Mouse (Mus musculus): ENCODE measurements at regions not wholly inside any gene's neighbourhood (a gene's known extent, or its start where the extent isn't known, plus 50 kb on each side); places are given as distances from the start of the nearest gene placed in this dataset.

DNA sequence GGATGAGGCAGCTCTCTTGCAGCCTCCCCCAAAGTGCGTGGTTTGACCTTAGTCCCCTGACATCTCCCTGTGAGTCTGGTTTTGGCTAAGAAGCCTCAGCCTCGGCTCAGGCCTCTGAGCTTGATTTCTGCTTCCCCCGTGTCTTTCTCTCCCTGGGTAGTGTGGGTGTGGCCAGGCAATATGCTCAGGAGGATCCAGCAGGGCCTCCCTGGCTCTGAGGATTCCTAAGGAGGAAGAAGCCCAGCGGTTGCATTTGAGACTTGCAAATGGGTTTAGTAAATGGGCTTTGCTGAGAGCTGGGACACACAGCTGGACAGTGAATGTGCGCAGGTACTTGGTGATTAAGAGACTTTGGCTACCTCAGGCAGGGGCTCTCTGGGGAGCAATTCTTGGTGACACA is 238.0 kb upstream of the 4931429L15Rik start:
- no peaks in the 10 kb centered on the region for H3K79me3 ChIP-seq (ENCODE audit: low read depth)
- no peaks in the 10 kb centered on the region for H3K79me2 ChIP-seq (ENCODE audit: control insufficient read depth, insufficient read depth)
- TF ChIP-seq MYOD1 (IDR thresholded peaks at IDR 0.05; ENCODE audit: control insufficient read depth, insufficient read length, low read depth): no peak
- TF ChIP-seq USF1 (IDR thresholded peaks at IDR 0.05; ENCODE audit: low read depth): no peak
- no peak for TF ChIP-seq FOSL1 (IDR thresholded peaks at IDR 0.05; ENCODE audit: insufficient read depth, low read length, poor library complexity, severe bottlenecking)
- no peak for TF ChIP-seq CTCF (IDR thresholded peaks at IDR 0.05; ENCODE audit: control insufficient read depth, insufficient read depth, insufficient read length)
- TF ChIP-seq CEBPB (IDR thresholded peaks at IDR 0.05; ENCODE audit: low read depth): no peak
- no peak for TF ChIP-seq MYOG (IDR thresholded peaks at IDR 0.05; ENCODE audit: control insufficient read depth, extremely low read depth, insufficient read length)
- no peak for TF ChIP-seq MAX (IDR thresholded peaks at IDR 0.05)
- H3K36me3 ChIP-seq (ENCODE audit: control insufficient read depth, insufficient read depth): no peaks in the 10 kb centered on the region
- no peak overlapping the region for H3ac ChIP-seq (ENCODE audit: control insufficient read depth, insufficient read length, low read depth)
- H3K27me3 ChIP-seq (ENCODE audit: control insufficient read depth, insufficient read depth, insufficient read length): no peaks in the 10 kb centered on the region
- no peak overlapping the region for H3K4me3 ChIP-seq (ENCODE audit: insufficient read depth, poor library complexity, severe bottlenecking)

- H3ac ChIP-seq (ENCODE audit: control insufficient read depth, insufficient read length, low read depth): no peak overlapping the region
- H3K4me3 ChIP-seq (ENCODE audit: insufficient read depth, poor library complexity, severe bottlenecking): no peak overlapping the region
- H3K79me2 ChIP-seq (ENCODE audit: control insufficient read depth, insufficient read depth): no peaks in the 10 kb centered on the region
- no peaks in the 10 kb centered on the region for H3K36me3 ChIP-seq (ENCODE audit: control insufficient read depth, insufficient read depth)
- H3K79me3 ChIP-seq (ENCODE audit: low read depth): no peaks in the 10 kb centered on the region
- H3K27me3 ChIP-seq (ENCODE audit: control insufficient read depth, insufficient read depth, insufficient read length): no peaks in the 10 kb centered on the region
- no peak for TF ChIP-seq MYOD1 (IDR thresholded peaks at IDR 0.05; ENCODE audit: control insufficient read depth, insufficient read length, low read depth)
Observed at GRCm38 (mm10) chr9:46555156-46555555, 235.4 kb upstream of the 4931429L15Rik start.

DNA sequence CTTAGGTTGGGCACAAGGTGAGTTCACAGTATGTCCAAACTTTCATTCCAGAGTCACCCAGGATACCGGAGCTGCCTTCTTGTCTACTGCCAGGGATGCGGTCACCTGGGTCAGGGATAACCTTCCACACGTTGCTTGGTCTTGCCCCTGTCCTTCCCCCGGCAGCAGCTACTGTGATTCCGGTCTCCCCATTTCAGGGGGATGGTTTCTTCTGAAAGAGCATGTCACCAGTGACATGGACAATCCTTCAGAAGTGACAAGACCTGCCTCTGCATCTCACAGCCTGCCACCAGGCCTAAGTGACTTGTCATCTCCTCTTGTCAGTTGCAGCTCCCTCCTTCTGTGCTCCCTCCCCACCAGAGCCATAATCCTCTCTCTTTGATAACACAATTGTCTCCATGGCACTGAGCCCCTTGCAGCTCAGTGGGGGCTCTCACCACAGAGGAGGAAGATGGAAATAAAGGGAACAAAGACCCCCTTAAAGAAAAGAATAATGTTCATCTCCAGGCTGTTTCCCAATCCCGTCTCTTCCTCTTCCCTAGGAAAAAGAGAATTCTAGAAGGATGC is 234.9 kb upstream of the 4931429L15Rik start:
- no peak for TF ChIP-seq CEBPB (IDR thresholded peaks at IDR 0.05; ENCODE audit: low read depth)
- TF ChIP-seq USF1 (IDR thresholded peaks at IDR 0.05; ENCODE audit: low read depth): no peak
- TF ChIP-seq MYOG (IDR thresholded peaks at IDR 0.05; ENCODE audit: control insufficient read depth, extremely low read depth, insufficient read length): no peak
- no peak for TF ChIP-seq CTCF (IDR thresholded peaks at IDR 0.05; ENCODE audit: control insufficient read depth, insufficient read depth, insufficient read length)
- no peak for TF ChIP-seq MYOD1 (IDR thresholded peaks at IDR 0.05; ENCODE audit: control insufficient read depth, insufficient read length, low read depth)
- no peak for TF ChIP-seq FOSL1 (IDR thresholded peaks at IDR 0.05; ENCODE audit: insufficient read depth, low read length, poor library complexity, severe bottlenecking)
- no peak for TF ChIP-seq MAX (IDR thresholded peaks at IDR 0.05)
- H3K27me3 ChIP-seq (ENCODE audit: control insufficient read depth, insufficient read depth, insufficient read length): no peaks in the 10 kb centered on the region
- H3ac ChIP-seq (ENCODE audit: control insufficient read depth, insufficient read length, low read depth): no peak overlapping the region
- H3K36me3 ChIP-seq (ENCODE audit: control insufficient read depth, insufficient read depth): no peaks in the 10 kb centered on the region
- no peaks in the 10 kb centered on the region for H3K79me3 ChIP-seq (ENCODE audit: low read depth)
- no peak overlapping the region for H3K4me3 ChIP-seq (ENCODE audit: insufficient read depth, poor library complexity, severe bottlenecking)
- H3K79me2 ChIP-seq (ENCODE audit: control insufficient read depth, insufficient read depth): no peaks in the 10 kb centered on the region

GRCm38 (mm10) chr9:46549416-46549815 is 229.6 kb upstream of the 4931429L15Rik start:
- H3K36me3 ChIP-seq (ENCODE audit: control insufficient read depth, insufficient read depth): no peaks in the 10 kb centered on the region
- no peaks in the 10 kb centered on the region for H3K79me2 ChIP-seq (ENCODE audit: control insufficient read depth, insufficient read depth)
- H3ac ChIP-seq (ENCODE audit: control insufficient read depth, insufficient read length, low read depth): no peak overlapping the region
- TF ChIP-seq MYOG (IDR thresholded peaks at IDR 0.05; ENCODE audit: control insufficient read depth, extremely low read depth, insufficient read length) (no peak), CEBPB (IDR thresholded peaks at IDR 0.05; ENCODE audit: low read depth) (no peak), CTCF (IDR thresholded peaks at IDR 0.05; ENCODE audit: control insufficient read depth, insufficient read depth, insufficient read length) (no peak), MYOD1 (IDR thresholded peaks at IDR 0.05; ENCODE audit: control insufficient read depth, insufficient read length, low read depth) (no peak), MAX (IDR thresholded peaks at IDR 0.05) (no peak), FOSL1 (IDR thresholded peaks at IDR 0.05; ENCODE audit: insufficient read depth, low read length, poor library complexity, severe bottlenecking) (no peak), USF1 (IDR thresholded peaks at IDR 0.05; ENCODE audit: low read depth) (no peak)
- no peak overlapping the region for H3K4me3 ChIP-seq (ENCODE audit: insufficient read depth, poor library complexity, severe bottlenecking)
- H3K79me3 ChIP-seq (ENCODE audit: low read depth): no peaks in the 10 kb centered on the region
- H3K27me3 ChIP-seq (ENCODE audit: control insufficient read depth, insufficient read depth, insufficient read length): no peaks in the 10 kb centered on the region

DNA sequence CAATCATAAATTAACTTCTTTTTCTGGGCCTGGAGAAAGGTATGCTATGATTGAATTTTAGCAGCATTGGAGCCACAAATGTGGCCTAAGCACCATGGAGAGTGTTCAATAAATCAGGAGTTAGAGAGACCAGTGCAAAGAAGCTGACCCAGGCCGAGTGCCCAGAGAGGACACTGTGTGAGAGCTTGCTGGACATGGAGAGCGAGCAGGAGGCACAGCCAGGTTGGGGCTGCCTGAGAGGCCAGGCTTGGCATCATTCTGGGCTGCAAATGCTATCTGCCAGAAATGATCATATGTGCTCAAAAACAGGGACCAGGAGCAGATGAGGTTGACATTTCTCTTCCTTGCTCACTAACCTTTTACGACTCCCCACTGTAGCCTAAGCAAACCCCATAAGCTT is 224.5 kb upstream of the 4931429L15Rik start:
- Histone ChIP-seq H3K79me2 (ENCODE audit: control insufficient read depth, insufficient read depth) (no peaks in the 10 kb centered on the region), H3K27me3 (ENCODE audit: control insufficient read depth, insufficient read depth, insufficient read length) (no peaks in the 10 kb centered on the region)
- no peak for TF ChIP-seq MYOD1 (IDR thresholded peaks at IDR 0.05; ENCODE audit: control insufficient read depth, insufficient read length, low read depth)
- no peak for TF ChIP-seq MAX (IDR thresholded peaks at IDR 0.05)
- no peak for TF ChIP-seq CTCF (IDR thresholded peaks at IDR 0.05; ENCODE audit: control insufficient read depth, insufficient read depth, insufficient read length)
- no peak for TF ChIP-seq CEBPB (IDR thresholded peaks at IDR 0.05; ENCODE audit: low read depth)
- TF ChIP-seq MYOG (IDR thresholded peaks at IDR 0.05; ENCODE audit: control insufficient read depth, extremely low read depth, insufficient read length): no peak
- TF ChIP-seq USF1 (IDR thresholded peaks at IDR 0.05; ENCODE audit: low read depth): no peak
- no peak for TF ChIP-seq FOSL1 (IDR thresholded peaks at IDR 0.05; ENCODE audit: insufficient read depth, low read length, poor library complexity, severe bottlenecking)

DNA sequence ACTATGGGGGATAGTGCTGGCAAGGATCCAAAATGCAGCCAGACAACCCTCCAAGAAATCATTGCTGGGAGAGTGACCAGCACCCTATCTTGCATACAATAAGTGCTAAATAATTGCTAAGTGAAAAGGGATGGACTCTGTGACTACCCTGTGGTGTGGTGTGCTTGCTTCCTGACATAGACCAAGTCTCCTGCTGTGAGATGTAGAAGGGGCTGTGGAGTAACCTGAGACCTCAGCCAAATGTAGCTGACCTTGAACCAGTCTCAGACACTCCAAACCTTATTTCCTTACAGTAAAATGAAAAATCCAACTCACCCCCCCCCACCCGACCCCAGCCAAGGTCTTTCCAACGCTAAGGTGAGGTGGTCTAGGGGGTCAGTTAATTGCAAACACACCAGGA is 221.2 kb upstream of the 4931429L15Rik start:
- no peak overlapping the region for H3K4me3 ChIP-seq (ENCODE audit: insufficient read depth, poor library complexity, severe bottlenecking)
- H3K79me2 ChIP-seq (ENCODE audit: control insufficient read depth, insufficient read depth): no peaks in the 10 kb centered on the region
- H3K79me3 ChIP-seq (ENCODE audit: low read depth): no peaks in the 10 kb centered on the region
- TF ChIP-seq MYOD1 (IDR thresholded peaks at IDR 0.05; ENCODE audit: control insufficient read depth, insufficient read length, low read depth) (no peak), FOSL1 (IDR thresholded peaks at IDR 0.05; ENCODE audit: insufficient read depth, low read length, poor library complexity, severe bottlenecking) (no peak), MYOG (IDR thresholded peaks at IDR 0.05; ENCODE audit: control insufficient read depth, extremely low read depth, insufficient read length) (no peak), CTCF (IDR thresholded peaks at IDR 0.05; ENCODE audit: control insufficient read depth, insufficient read depth, insufficient read length) (no peak), MAX (IDR thresholded peaks at IDR 0.05) (no peak), USF1 (IDR thresholded peaks at IDR 0.05; ENCODE audit: low read depth) (no peak), CEBPB (IDR thresholded peaks at IDR 0.05; ENCODE audit: low read depth) (no peak)
- H3ac ChIP-seq (ENCODE audit: control insufficient read depth, insufficient read length, low read depth): no peak overlapping the region
- no peaks in the 10 kb centered on the region for H3K36me3 ChIP-seq (ENCODE audit: control insufficient read depth, insufficient read depth)
- no peaks in the 10 kb centered on the region for H3K27me3 ChIP-seq (ENCODE audit: control insufficient read depth, insufficient read depth, insufficient read length)

More for the DNA sequence above, 224.5 kb upstream of the 4931429L15Rik start:
- H3ac ChIP-seq (ENCODE audit: control insufficient read depth, insufficient read length, low read depth): no peak overlapping the region
- H3K36me3 ChIP-seq (ENCODE audit: control insufficient read depth, insufficient read depth): no peaks in the 10 kb centered on the region
- H3K79me3 ChIP-seq (ENCODE audit: low read depth): no peaks in the 10 kb centered on the region
- H3K4me3 ChIP-seq (ENCODE audit: insufficient read depth, poor library complexity, severe bottlenecking): no peak overlapping the region
